Mouse (Mus musculus) ES-E14 (cell line): Measurements from ENCODE around the gene Sapcd2. TPM values are rescaled to one million over a fixed set of nuclear protein-coding genes. Genes with fewer than 3 reads are reported as not detected.

Experiments
- DNase-seq: peaks from one replicate; pipeline ENCODE4 v3.0.0-alpha.2; 2013; ENCODE audit warnings: low read depth, low spot score
- H3K27ac ChIP-seq: 2 replicates; pipeline ENCODE4 v1.5.1; 2012; ENCODE audit warnings: low read depth, mild to moderate bottlenecking, low read length, moderate library complexity, mixed read lengths; ENCODE audit not compliant: poor library complexity, insufficient read depth, severe bottlenecking
- H3K36me3 ChIP-seq: 2 replicates; pipeline ENCODE4 v1.6.1; 2012; ENCODE audit warnings: mild to moderate bottlenecking, low read length, moderate library complexity, mixed read lengths; ENCODE audit not compliant: control insufficient read depth, poor library complexity, insufficient read depth, severe bottlenecking
- H3K4me1 ChIP-seq, 2 experiments: fragments of 150-350 bp in 1 of 2; sonication (generic) in 1 of 2; 2 replicates each; pipeline ENCODE4 v1.6.1; 2012; ENCODE audit warnings: low read length in 2 of 2, mild to moderate bottlenecking in 1 of 2, mixed read lengths in 1 of 2; ENCODE audit not compliant: control insufficient read depth in 2 of 2, insufficient read depth in 2 of 2, poor library complexity in 1 of 2
- H3K4me3 ChIP-seq, 2 experiments: fragments of 150-350 bp in 1 of 2; sonication (generic) in 1 of 2; 2 replicates each; pipeline ENCODE4 v1.5.1; 2012; ENCODE audit warnings: low read length in 2 of 2, low read depth in 1 of 2, mild to moderate bottlenecking in 1 of 2, mixed read lengths in 1 of 2; ENCODE audit not compliant: insufficient read depth in 1 of 2, poor library complexity in 1 of 2, severe bottlenecking in 1 of 2
- H3K9ac ChIP-seq: 2 replicates; pipeline ENCODE4 v1.6.1; 2012; ENCODE audit warnings: low read depth, mild to moderate bottlenecking, low read length, mixed read lengths; ENCODE audit not compliant: poor library complexity, insufficient read depth, severe bottlenecking
- H3K9me3 ChIP-seq: fragments of 150-350 bp; sonication (generic); 2 replicates; pipeline ENCODE4 v1.6.1; 2012; ENCODE audit warnings: low read depth, mild to moderate bottlenecking, low read length; ENCODE audit not compliant: control insufficient read depth, insufficient read depth
- CHD2 ChIP-seq: IDR thresholded peaks from 2 replicates; pipeline ENCODE4 v1.6.1; 2014; ENCODE audit warnings: mild to moderate bottlenecking, low read depth, low read length, inconsistent platforms
- HCFC1 ChIP-seq: IDR thresholded peaks from 2 replicates; pipeline ENCODE4 v1.6.1; 2012; ENCODE audit warnings: low read length, inconsistent platforms, borderline replicate concordance; ENCODE audit not compliant: insufficient read depth
- MAFK ChIP-seq: IDR thresholded peaks from 2 replicates; pipeline ENCODE4 v1.6.1; 2014; ENCODE audit warnings: mild to moderate bottlenecking, low read depth, low read length, inconsistent platforms; ENCODE audit not compliant: insufficient read depth
- ZC3H11A ChIP-seq: IDR thresholded peaks from 2 replicates; pipeline ENCODE4 v1.6.1; 2012; ENCODE audit warnings: low read depth, mild to moderate bottlenecking, inconsistent platforms, low read length, borderline replicate concordance
- ZNF384 ChIP-seq: IDR thresholded peaks from 2 replicates; pipeline ENCODE4 v1.6.1; 2012; ENCODE audit warnings: low read depth, low read length, inconsistent platforms
- in situ Hi-C, 2 experiments: fragments of 600-800 bp; cut with MboI; formaldehyde crosslinking; loops; one replicate each; pipeline ENCODE4 v1.15.1; 2025; ENCODE audit warnings: low sequenced_read_pairs in 2 of 2, inconsistent platforms in 1 of 2; ENCODE audit not compliant: unreplicated experiment in 2 of 2
- total RNA-seq: library from RNA; depleted of rRNA; stranded (reverse); fragments of 300-350 nt; gene quantifications from 2 replicates; pipeline ENCODE4 v1.2.3, GENCODE M21; 2012

The Sapcd2 gene
- total RNA-seq, 1 experiment: 34.4 TPM

- DNase-seq: peak; percentile 80
- Histone ChIP-seq H3K4me1 (peaks cover 0 to 8% of the 10 kb centered on the region in 2 experiments; a peak in 2 of 4 replicates), H3K27ac (no peak overlapping the region), H3K9ac (no peak overlapping the region), H3K9me3 (no peaks in the 10 kb centered on the region), H3K36me3 (no peaks in the 10 kb centered on the region), H3K4me3 (no peak overlapping the region)
- in situ Hi-C loops: no loop called here
- no peak for TF ChIP-seq HCFC1
- TF ChIP-seq MAFK: no peak
- TF ChIP-seq CHD2: no peak
- TF ChIP-seq ZNF384: no peak
- TF ChIP-seq ZC3H11A: 0 out of 2 replicates have a peak, but pooled peaks have one; percentile 22
These were observed 49.8 kb downstream of the Sapcd2 start for GRCm38 (mm10) chr2:25421896-25422295.

GRCm38 (mm10) chr2:25422587-25423410 lies 50.7 kb downstream of the Sapcd2 start, which contains the start of gene Fut7:
TSS of gene Fut7 (plus strand) at chr2:25423267.
- TF ChIP-seq HCFC1 (no peak), ZC3H11A (no peak), MAFK (no peak), CHD2 (no peak), ZNF384 (no peak)

DNA sequence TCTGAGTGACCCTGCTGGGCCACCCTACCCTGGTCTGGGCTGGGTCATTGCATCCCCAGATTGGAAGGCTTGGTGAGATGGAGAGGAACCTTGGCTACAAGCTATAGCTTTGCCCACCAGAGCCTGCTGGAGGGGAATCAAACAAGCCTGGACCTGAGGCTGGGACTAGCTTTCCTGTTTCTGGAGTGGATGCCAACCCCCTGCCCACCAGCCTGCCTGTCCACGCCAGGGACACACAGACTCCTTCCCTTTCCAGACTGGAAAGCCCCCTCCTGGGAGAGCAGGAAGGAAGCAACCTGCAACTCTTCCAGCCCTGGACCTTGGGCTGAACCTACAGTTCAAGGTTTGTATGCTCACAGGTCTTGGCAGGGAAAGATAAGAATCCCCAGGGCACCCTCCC lies 51.5 kb downstream of the Sapcd2 start:
- no peak overlapping the region for H3K4me3 ChIP-seq
- no peak for DNase-seq
- in situ Hi-C loops: no loop called here
- no peak overlapping the region for H3K9ac ChIP-seq
- H3K4me1 ChIP-seq: peaks cover 0 to 8% of the 10 kb centered on the region in 2 experiments; a peak in 2 of 4 replicates
- TF ChIP-seq CHD2 (no peak), MAFK (no peak), ZNF384 (no peak), ZC3H11A (no peak), HCFC1 (no peak)
- no peaks in the 10 kb centered on the region for H3K9me3 ChIP-seq
- no peaks in the 10 kb centered on the region for H3K36me3 ChIP-seq
- H3K27ac ChIP-seq: no peak overlapping the region

More at GRCm38 (mm10) chr2:25422587-25423410, 50.7 kb downstream of the Sapcd2 start, which contains the start of gene Fut7:
- in situ Hi-C loops: no loop called here
- Histone ChIP-seq H3K4me1 (peaks cover 0 to 8% of the 10 kb centered on the region in 2 experiments; a peak in 2 of 4 replicates), H3K4me3 (no peak within 1 kb of the TSS), H3K9ac (no peak within 1 kb of the TSS), H3K9me3 (no peaks in the 10 kb centered on the region), H3K36me3 (no peaks in the 10 kb centered on the region), H3K27ac (no peak within 1 kb of the TSS)
- no peak for DNase-seq

DNA sequence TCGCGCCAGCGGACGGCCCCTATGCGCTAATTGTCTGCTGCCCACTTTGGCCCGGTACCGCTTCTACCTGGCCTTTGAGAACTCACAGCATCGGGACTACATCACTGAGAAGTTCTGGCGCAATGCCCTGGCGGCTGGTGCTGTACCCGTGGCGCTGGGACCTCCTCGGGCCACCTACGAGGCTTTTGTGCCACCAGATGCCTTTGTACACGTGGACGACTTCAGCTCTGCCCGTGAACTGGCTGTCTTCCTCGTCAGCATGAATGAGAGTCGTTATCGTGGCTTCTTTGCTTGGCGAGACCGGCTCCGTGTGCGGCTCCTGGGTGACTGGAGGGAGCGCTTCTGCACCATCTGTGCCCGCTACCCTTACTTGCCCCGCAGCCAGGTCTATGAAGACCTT lies 53.4 kb downstream of the Sapcd2 start:
- in situ Hi-C loops: no loop called here
- TF ChIP-seq MAFK: no peak
- TF ChIP-seq CHD2: no peak
- TF ChIP-seq ZNF384: no peak
- TF ChIP-seq ZC3H11A: no peak
- no peak for TF ChIP-seq HCFC1
- H3K4me3 ChIP-seq: peak overlapping the region; percentile 47 to 50

More for the DNA sequence above, 53.4 kb downstream of the Sapcd2 start:
- Histone ChIP-seq H3K9me3 (no peaks in the 10 kb centered on the region), H3K9ac (peak overlapping the region; percentile 9; the same call in 1 of the 2 replicates), H3K4me1 (peaks cover 0 to 12% of the 10 kb centered on the region in 2 experiments; a peak in 2 of 4 replicates), H3K36me3 (no peaks in the 10 kb centered on the region), H3K27ac (no peak overlapping the region)
- DNase-seq: no peak
